Mouse (Mus musculus) embryonic facial prominence, embryonic 14.5 days (tissue): ENCODE results near the gene Mcm10. TPM values are rescaled to one million over a fixed set of nuclear protein-coding genes. Genes with fewer than 3 reads are reported as not detected.
"Not testable (repeated sequence)": the region's sequence is repeated elsewhere in the genome, so short reads cannot be mapped to it uniquely, and the experiment has no call there.

Experiments
- ATAC-seq: fragments of 200-750 bp; cut with Nextera tagmentation; 2 replicates; pipeline ENCODE4 v1.8.0; 2017; ENCODE audit warnings: low read depth, moderate number of reproducible peaks, moderate TSS enrichment
- DNase-seq: peaks from one replicate; pipeline ENCODE4 v3.0.0-alpha.2; 2015; ENCODE audit warnings: low spot score
- H3K27ac ChIP-seq: fragments of 300-500 bp; sonication (generic); replicated peaks from 2 replicates; pipeline ENCODE4 v1.5.1; 2014; ENCODE audit warnings: low read depth, mild to moderate bottlenecking, low read length, moderate library complexity
- H3K27me3 ChIP-seq: fragments of 300-500 bp; sonication (generic); replicated peaks from 2 replicates; pipeline ENCODE4 v1.6.1; 2014; ENCODE audit warnings: low read length; ENCODE audit not compliant: control insufficient read depth, insufficient read depth
- H3K36me3 ChIP-seq: fragments of 300-500 bp; sonication (generic); 2 replicates; pipeline ENCODE4 v1.6.1; 2014; ENCODE audit warnings: low read length, mixed read lengths; ENCODE audit not compliant: control insufficient read depth, insufficient read depth
- H3K4me1 ChIP-seq: fragments of 300-500 bp; sonication (generic); 2 replicates; pipeline ENCODE4 v1.6.1; 2014; ENCODE audit warnings: antibody characterized with exemption, low read length; ENCODE audit not compliant: control insufficient read depth, insufficient read depth
- H3K4me2 ChIP-seq: fragments of 300-500 bp; sonication (generic); 2 replicates; pipeline ENCODE4 v1.6.1; 2014; ENCODE audit warnings: low read depth, mild to moderate bottlenecking, low read length, moderate library complexity, mixed read lengths
- H3K4me3 ChIP-seq: fragments of 300-500 bp; sonication (generic); 2 replicates; pipeline ENCODE4 v1.5.1; 2014; ENCODE audit warnings: low read depth, mild to moderate bottlenecking, low read length
- H3K9ac ChIP-seq: fragments of 300-500 bp; sonication (generic); 2 replicates; pipeline ENCODE4 v1.6.1; 2014; ENCODE audit warnings: low read depth, mild to moderate bottlenecking, low read length, moderate library complexity, mixed read lengths
- H3K9me3 ChIP-seq: fragments of 300-500 bp; sonication (generic); 2 replicates; pipeline ENCODE4 v1.6.1; 2016; ENCODE audit warnings: low read length; ENCODE audit not compliant: control insufficient read depth
- WGBS: fragments of 180-500 bp; shearing (Covaris S2); extraction: QIAGEN DNeasy Blood & Tissue Kit; methylation state at CpG from one replicate; pipeline ENCODE4 v1.1.7; 2014; 5-methylcytosine and 5-hydroxymethylcytosine counted together
- polyA plus RNA-seq: library from polyadenylated mRNA; unstranded; fragments of >200 nt; fragmentation: Nextera tagmentation; extraction: Ambion mirVana; gene quantifications from 2 replicates; pipeline ENCODE4 v1.2.1, GENCODE M21; 2014

Mcm10 gene
- polyA plus RNA-seq, 1 experiment from 2014 or later: 23.3 TPM

DNA sequence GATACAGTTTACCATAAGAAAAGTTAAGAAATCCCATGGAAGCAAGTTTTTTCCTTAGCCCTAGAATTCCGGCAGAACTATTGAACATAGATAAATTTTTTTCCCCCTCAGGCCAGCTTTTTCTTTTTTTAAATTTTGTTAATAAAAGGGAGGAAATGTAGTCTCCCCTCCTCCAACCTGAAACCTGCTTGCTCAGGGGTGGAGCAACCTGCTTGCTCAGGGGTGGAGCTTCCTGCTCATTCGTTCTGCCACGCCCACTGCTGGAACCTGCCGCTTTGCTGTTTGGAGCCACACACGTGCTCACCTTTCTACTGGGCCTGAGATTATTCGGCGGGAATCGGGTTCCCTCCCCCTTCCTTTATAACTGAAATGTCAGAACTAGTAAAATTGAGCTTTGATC lies 62.9 kb downstream of the Mcm10 start:
- ATAC-seq, H3K27ac ChIP-seq, H3K4me1 ChIP-seq, H3K4me3 ChIP-seq, DNase-seq, H3K4me2 ChIP-seq, H3K36me3 ChIP-seq, H3K27me3 ChIP-seq, H3K9me3 ChIP-seq, H3K9ac ChIP-seq: not testable (repeated sequence)
- 83% methylated on average over 6 of the region's 8 CpGs for WGBS

DNA sequence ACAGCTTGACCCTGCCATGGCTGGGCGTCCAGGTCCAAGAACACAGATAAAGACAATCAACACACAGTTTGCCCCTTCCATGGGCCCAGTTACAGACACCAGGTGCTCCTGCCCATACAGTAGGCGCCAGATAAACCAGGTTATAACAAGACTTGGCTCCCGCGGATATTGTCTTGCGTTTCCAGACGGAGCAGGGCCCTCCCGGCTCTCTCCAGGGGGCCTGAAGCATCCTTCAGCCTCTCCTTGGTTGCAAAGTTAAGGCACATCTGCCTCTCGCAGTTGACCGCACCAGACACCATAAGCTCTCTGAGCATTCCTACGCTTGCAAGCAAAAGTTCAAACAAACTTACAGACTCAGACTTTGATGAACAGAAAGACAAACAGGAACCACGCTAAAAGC lies 71.7 kb downstream of the Mcm10 start:
- Histone ChIP-seq H3K4me3 (no peak overlapping the region), H3K27me3 (no peaks in the 10 kb centered on the region), H3K4me1 (no peaks in the 10 kb centered on the region), H3K9ac (no peak overlapping the region), H3K36me3 (peaks cover 21% of the 10 kb centered on the region), H3K9me3 (peaks cover 10% of the 10 kb centered on the region), H3K4me2 (no peak overlapping the region), H3K27ac (no peak overlapping the region)
- DNase-seq (no peak), ATAC-seq (no peak)
- 90% methylated on average over 11 of the region's 11 CpGs for WGBS

Other genes starting within 250 kb of the Mcm10 start
- gene Sephs1, start 131.2 kb downstream of the Mcm10 start, polyA plus RNA-seq: 76.1 and 86.6 TPM in 2 replicates
- gene Phyh, start 93.8 kb downstream of the Mcm10 start, polyA plus RNA-seq: 38.2 and 44.1 TPM in 2 replicates
- 2.3 and 3.0 TPM in 2 replicates for gene Ucma, start 36.7 kb downstream of the Mcm10 start, polyA plus RNA-seq
- 6.8 and 7.1 TPM in 2 replicates for gene Optn, start 51.3 kb upstream of the Mcm10 start, polyA plus RNA-seq
- gene Ccdc3, start 125.0 kb upstream of the Mcm10 start, polyA plus RNA-seq: 25.8 and 25.9 TPM in 2 replicates